Mouse (Mus musculus) erythroid progenitor cell, adult 5-6 weeks (primary cell): ENCODE data around the gene Hist1h3d. TPM values are rescaled to one million over a fixed set of nuclear protein-coding genes. Genes with fewer than 3 reads are reported as not detected.
"Not testable (repeated sequence)": the region's sequence is repeated elsewhere in the genome, so short reads cannot be mapped to it uniquely, and the experiment has no call there.

Source experiments
- ATAC-seq: replicated peaks from 2 replicates; pipeline ENCODE4 v1.8.0; 2016; ENCODE audit warnings: moderate number of reproducible peaks, mild to moderate bottlenecking, moderate TSS enrichment, inconsistent platforms; ENCODE audit not compliant: poor library complexity, low FRiP score, severe bottlenecking
- total RNA-seq, 2 experiments: library from RNA; stranded (forward) in 1 of 2; stranded (reverse) in 1 of 2; fragments of 150-400 nt in 1 of 2; fragments of 186-747, 209-891 nt in 1 of 2; gene quantifications; 2 replicates each; pipeline versions ENCODE4 v1.2.3 to v1.2.4; 2015 to 2017; ENCODE audit warnings: low replicate concordance in 2 of 2

Hist1h3d gene
- total RNA-seq, 2 experiments from 2014 or later: 363 to 379 TPM

GRCm38 (mm10) chr13:23541497-23541896, 34.1 kb upstream of the Hist1h3d start:
- ATAC-seq: no peak

DNA sequence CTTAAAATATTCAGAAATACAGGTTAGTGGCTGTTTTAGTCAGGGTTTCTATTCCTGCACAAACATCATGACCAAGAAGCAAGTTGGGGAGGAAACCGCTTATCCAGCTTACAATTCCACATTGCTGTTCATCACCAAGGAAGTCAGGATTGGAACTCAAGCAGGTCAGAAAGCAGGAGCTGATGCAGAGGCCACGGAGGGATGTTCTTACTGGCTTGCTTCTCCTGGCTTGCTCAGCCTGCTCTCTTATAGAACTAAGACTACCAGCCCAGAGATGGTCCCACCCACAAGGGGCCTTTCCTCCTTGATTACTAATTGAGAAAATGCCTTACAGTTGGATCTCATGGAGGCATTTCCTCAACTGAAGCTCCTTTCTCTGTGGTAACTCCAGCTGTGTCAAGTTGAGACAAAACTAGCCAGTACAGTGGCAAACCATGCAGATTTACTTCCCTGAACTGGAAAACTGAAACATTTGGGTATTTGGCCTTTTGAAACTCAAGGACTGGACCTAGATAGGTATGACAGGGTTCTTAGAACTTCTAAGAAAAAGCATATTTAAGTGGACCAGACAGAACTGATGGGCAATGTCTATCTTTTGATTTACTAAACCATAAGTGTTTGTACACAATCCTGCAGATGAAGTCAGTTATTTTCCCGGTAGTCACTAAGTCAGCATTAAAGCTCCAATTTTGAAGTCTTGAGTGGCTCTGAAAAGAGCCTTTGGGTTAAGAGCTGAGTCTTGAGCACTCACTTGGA, 33.2 kb upstream of the Hist1h3d start:
- not testable (repeated sequence) for ATAC-seq

DNA sequence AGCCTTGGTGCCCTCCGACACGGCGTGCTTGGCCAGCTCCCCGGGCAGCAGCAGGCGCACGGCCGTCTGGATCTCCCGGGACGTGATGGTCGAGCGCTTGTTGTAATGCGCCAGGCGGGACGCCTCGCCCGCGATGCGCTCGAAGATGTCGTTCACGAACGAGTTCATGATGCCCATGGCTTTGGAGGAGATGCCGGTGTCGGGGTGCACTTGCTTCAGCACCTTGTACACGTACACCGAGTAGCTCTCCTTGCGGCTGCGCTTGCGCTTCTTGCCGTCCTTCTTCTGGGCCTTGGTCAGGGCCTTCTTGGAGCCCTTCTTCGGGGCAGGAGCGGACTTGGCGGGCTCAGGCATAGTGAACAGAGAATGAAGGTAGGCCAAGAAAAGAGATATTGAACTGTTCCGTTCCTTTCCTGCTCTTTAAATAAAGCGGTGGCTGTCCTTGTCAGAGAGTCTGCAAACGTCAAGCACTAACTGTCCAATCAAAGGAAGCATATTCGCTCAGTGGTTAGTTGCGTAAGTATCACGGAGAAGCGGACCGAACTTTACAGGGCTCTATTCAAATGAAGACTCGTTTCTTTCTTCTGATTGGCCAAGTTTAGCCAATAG, 32.5 kb upstream of the Hist1h3d start, which contains the start of gene Hist1h2bh:
Gene Hist1h2bh, minus strand, starts transcription at position 394 of the 609 bp plus-strand sequence.
- peak; percentile 84 for ATAC-seq

DNA sequence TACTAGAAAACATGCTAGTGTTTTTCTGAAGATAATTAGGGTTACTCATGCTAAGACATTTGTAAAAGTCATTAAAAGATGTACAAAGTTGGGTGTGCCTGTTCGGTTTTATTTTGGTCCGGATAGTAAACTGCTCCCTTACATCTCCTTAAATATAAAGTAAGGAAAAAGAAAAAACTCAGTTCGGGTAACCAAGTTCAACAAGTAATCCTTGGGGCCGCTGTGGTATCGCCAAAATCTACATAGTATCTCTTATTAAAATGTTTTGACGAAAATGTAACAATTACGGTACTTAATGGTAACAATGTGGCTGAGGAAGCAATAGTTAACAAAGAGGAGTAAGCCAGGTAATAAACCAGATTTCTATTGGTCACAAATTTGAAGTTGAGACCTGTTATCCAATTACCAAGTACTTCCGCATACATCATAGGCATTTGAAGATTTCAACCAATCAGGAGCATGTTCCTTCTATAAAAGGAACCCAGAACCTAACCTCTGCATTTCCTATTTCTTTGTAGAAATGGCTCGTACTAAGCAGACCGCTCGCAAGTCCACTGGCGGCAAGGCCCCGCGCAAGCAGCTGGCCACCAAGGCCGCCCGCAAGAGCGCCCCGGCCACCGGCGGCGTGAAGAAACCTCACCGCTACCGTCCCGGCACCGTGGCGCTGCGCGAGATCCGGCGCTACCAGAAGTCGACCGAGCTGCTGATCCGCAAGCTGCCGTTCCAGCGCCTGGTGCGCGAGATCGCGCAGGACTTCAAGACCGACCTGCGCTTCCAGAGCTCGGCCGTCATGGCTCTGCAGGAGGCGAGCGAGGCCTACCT, 31.4 kb upstream of the Hist1h3d start, which contains the start of gene Hist1h3f:
Gene Hist1h3f, plus strand, starts transcription at position 88 of the 822 bp plus-strand sequence.
- peak; percentile 82 for ATAC-seq

DNA sequence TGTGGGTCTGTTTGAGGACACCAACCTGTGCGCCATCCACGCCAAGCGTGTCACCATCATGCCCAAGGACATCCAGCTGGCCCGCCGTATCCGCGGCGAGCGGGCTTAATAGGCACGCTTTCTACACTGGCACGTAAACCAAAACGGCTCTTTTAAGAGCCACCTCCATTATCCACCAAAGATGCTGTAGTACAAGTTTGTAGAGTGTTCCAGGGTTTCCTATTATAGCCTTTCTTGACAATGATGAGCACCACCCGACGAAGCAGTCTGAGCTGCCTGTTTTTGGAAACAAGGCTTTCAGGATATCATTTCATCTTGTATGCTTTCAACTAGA, 30.8 kb upstream of the Hist1h3d start:
- peak; percentile 44 for ATAC-seq

GRCm38 (mm10) chr13:23546694-23547093, 28.9 kb upstream of the Hist1h3d start:
- no peak for ATAC-seq

- ATAC-seq: peak; percentile 12
These were observed 24.8 kb upstream of the Hist1h3d start for GRCm38 (mm10) chr13:23550761-23551145.

- ATAC-seq: peak; percentile 52
These were observed 24.3 kb upstream of the Hist1h3d start, which contains the start of gene Hist1h4f for GRCm38 (mm10) chr13:23551146-23551834. Hist1h4f (minus strand) TSS chr13:23551648.

- ATAC-seq: no peak
These were observed 23.3 kb upstream of the Hist1h3d start for GRCm38 (mm10) chr13:23551931-23552914.

DNA sequence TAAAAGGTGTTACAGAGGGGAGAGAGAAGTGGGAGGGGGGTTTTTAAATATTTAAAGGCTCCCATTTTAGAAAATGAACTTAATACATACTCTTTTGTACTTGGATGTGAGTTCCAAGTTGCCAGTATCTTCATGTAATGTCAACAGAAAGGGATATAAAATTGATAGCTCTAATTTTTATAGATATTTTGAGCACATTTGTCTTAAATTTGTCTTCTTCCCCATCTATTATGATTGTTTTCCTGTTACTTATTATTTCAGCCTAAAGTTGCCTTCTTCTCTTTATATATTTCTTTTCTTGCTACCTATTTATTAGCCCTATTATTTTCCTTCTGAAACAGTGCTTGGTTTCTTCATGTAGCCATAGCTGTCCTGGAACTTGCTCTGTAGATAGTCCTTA, 22.6 kb upstream of the Hist1h3d start, which contains the start of gene Hist1h1d:
Gene Hist1h1d, plus strand, starts transcription at position 301 of the 400 bp plus-strand sequence.
- no peak for ATAC-seq

- no peak for ATAC-seq
These were observed 21.2 kb upstream of the Hist1h3d start for GRCm38 (mm10) chr13:23554393-23554792.

GRCm38 (mm10) chr13:23554925-23555838, 20.4 kb upstream of the Hist1h3d start:
- ATAC-seq: peak; percentile 51

GRCm38 (mm10) chr13:23555839-23556416, 19.6 kb upstream of the Hist1h3d start:
- ATAC-seq: peak; percentile 62

GRCm38 (mm10) chr13:23556906-23557305, 18.7 kb upstream of the Hist1h3d start:
- no peak for ATAC-seq

DNA sequence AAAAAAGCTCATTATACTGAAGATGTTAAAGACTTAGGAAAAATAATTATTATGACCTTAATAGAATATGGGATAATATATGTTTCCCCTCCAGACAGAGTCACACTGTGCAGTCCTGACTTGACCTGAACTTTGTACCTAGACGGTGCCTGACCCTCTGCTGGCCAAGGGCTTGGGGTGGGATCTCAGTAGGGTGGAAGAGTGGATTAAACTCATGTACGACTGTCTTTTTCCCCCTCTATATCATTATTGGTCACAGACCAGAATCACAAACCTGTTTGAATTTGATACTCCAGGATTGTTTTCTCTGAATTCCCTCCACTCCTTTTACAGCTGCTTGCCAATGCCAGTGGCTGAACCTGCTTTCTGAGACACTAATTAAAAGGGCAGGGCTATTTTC, 14.9 kb upstream of the Hist1h3d start:
- not testable (repeated sequence) for ATAC-seq

GRCm38 (mm10) chr13:23561531-23561882, 14.1 kb upstream of the Hist1h3d start:
- peak; percentile 53 for ATAC-seq
